Comparison of ENCODE assay signal across 8 mouse cellular contexts in the genomic region with DNA sequence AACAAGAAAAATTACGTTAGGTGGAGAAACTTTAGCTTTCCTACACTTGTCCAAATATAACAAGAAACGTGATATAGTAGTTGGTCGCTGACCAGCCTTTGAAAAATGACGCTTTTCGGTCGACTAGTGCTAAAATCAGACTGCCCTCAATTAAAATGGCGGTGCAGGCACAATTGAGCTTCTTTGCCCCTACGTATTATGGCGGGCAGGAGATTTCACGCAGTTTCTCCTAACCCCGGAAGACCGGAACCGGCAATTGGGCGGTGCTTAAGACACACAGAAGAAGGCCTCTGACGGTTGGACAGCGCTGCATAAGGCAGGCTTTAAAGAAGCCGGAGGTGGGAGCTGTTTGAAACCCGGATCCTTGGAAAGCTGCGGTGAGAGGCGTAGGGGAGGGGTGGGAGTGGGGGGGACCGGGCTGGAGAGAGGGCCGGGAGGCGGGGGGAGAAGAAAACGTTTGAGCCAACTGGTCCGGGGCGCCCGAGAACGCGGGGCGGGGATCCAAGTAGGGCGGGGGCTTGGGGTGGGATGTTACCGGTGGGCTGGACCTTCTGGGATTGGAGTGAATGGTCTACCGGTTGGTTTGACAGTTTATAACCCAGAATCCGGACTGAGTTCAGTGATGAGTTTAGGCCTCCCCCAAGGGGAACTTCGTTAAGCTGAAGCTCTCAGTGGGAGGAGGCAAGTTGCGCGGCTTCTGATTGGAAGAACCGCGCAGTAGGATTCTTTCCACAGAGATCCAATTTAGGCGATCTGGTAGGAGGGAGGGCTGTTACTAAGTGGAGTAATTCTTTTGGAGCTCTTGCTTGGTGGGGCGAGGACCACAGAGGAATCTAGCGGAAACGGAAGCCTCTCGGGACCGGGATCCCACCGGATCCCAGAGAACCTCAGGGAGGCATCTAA. TPM values are rescaled to one million over a fixed set of nuclear protein-coding genes. Genes with fewer than 3 reads are reported as not detected.
DNase-seq lines count a peak whose midpoint lies in the region; ATAC-seq and TF ChIP-seq lines count a peak whose summit lies in the region.

No protein-coding gene starts in this region.

- peak; percentile 73 for TF ChIP-seq POLR2A in CH12.LX (IDR thresholded peaks at IDR 0.05; ENCODE audit: low read depth, low read length)

- no peak for TF ChIP-seq CTCF in CH12.LX (conservative IDR thresholded peaks at IDR 0.05 in 1 of 2, IDR thresholded peaks at IDR 0.05 in 1 of 2; ENCODE audit: low read depth in 2 of 2, low read length in 2 of 2)

- TF ChIP-seq RAD21 in CH12.LX (IDR thresholded peaks at IDR 0.05; ENCODE audit: low read depth, low read length): no peak

- peak overlapping the region; percentile 94 for H3K9ac ChIP-seq in CH12.LX (ENCODE audit: insufficient read depth, low read depth)
- peak overlapping the region; percentile 96 for H3K9ac ChIP-seq in forebrain, embryonic 11.5 days (ENCODE audit: low read length)
- peak overlapping the region; percentile 96 for H3K9ac ChIP-seq in heart, embryonic 16.5 days (ENCODE audit: low read length)
- H3K9ac ChIP-seq in liver, embryonic 15.5 days: peak overlapping the region; percentile 94
- peak overlapping the region; percentile 94 for H3K9ac ChIP-seq in neural tube, embryonic 12.5 days

- H3K27me3 ChIP-seq in CH12.LX (replicated peaks): no peaks in the 10 kb centered on the region
- H3K27me3 ChIP-seq in forebrain, embryonic 11.5 days (ENCODE audit: control insufficient read depth, insufficient read depth, low read length): no peaks in the 10 kb centered on the region
- H3K27me3 ChIP-seq in heart, embryonic 16.5 days (ENCODE audit: control insufficient read depth, insufficient read depth, low read length): no peaks in the 10 kb centered on the region
- no peaks in the 10 kb centered on the region for H3K27me3 ChIP-seq in liver, embryonic 15.5 days
- no peaks in the 10 kb centered on the region for H3K27me3 ChIP-seq in neural tube, embryonic 12.5 days (replicated peaks)

- ATAC-seq in forebrain, embryonic 11.5 days (replicated peaks; ENCODE audit: low FRiP score): peak; percentile 91
- peak; percentile 89 for ATAC-seq in heart, embryonic 16.5 days (replicated peaks; ENCODE audit: extremely low read depth, insufficient read depth, low FRiP score)
- ATAC-seq in liver, embryonic 15.5 days (ENCODE audit: insufficient read depth): peak; percentile 92
- peak; percentile 93 for ATAC-seq in neural tube, embryonic 12.5 days (ENCODE audit: low FRiP score, low read depth)

- dilution Hi-C loops in CH12.LX (cut with MboI; ENCODE audit: extremely low pct_ligation_motif_present, extremely low pct_unique_long_range_greater_than_20kb, low sequenced_read_pairs): no loop called here

- peak overlapping the region; percentile 64 to 82 (median 77) for H3K4me3 ChIP-seq in CH12.LX (replicated peaks in 1 of 3; ENCODE audit: low read depth in 2 of 3, low read length in 2 of 3, poor library complexity in 1 of 3)
- H3K4me3 ChIP-seq in forebrain, embryonic 11.5 days (ENCODE audit: low read depth, low read length): peak overlapping the region; percentile 87
- H3K4me3 ChIP-seq in heart, embryonic 16.5 days (ENCODE audit: low read length): peak overlapping the region; percentile 91
- peak overlapping the region; percentile 83 for H3K4me3 ChIP-seq in liver, embryonic 15.5 days (replicated peaks)
- peak overlapping the region; percentile 89 for H3K4me3 ChIP-seq in neural tube, embryonic 12.5 days

- under 1% methylated on average over 46 of the region's 46 CpGs for WGBS in forebrain, embryonic 11.5 days
- WGBS in heart, embryonic 16.5 days: under 1% methylated on average over 46 of the region's 46 CpGs
- WGBS in liver, embryonic 15.5 days (ENCODE audit: insufficient replicate concordance): under 1% methylated on average over 45 of the region's 46 CpGs
- under 1% methylated on average over 45 of the region's 46 CpGs for WGBS in neural tube, embryonic 12.5 days

- peak overlapping the region; percentile 68 for H3K27ac ChIP-seq in CH12.LX (ENCODE audit: insufficient read depth, low read depth)
- peak overlapping the region; percentile 98 for H3K27ac ChIP-seq in forebrain, embryonic 11.5 days (ENCODE audit: low read depth, low read length)
- peak overlapping the region; percentile 99 for H3K27ac ChIP-seq in heart, embryonic 16.5 days (ENCODE audit: low read length)
- peak overlapping the region; percentile 96 for H3K27ac ChIP-seq in liver, embryonic 15.5 days (replicated peaks)
- H3K27ac ChIP-seq in neural tube, embryonic 12.5 days: peak overlapping the region; percentile 96

- H3K36me3 ChIP-seq in CH12.LX (replicated peaks in 1 of 2; ENCODE audit: control insufficient read depth in 1 of 2, insufficient read depth in 1 of 2, low read length in 1 of 2): peaks cover 35 to 55% of the 10 kb centered on the region in 2 experiments
- peaks cover 13% of the 10 kb centered on the region; the same call in 1 of the 2 replicates for H3K36me3 ChIP-seq in forebrain, embryonic 11.5 days (ENCODE audit: control insufficient read depth, insufficient read depth, low read length)
- H3K36me3 ChIP-seq in heart, embryonic 16.5 days (ENCODE audit: control insufficient read depth, insufficient read depth): peaks cover 42% of the 10 kb centered on the region
- H3K36me3 ChIP-seq in liver, embryonic 15.5 days (replicated peaks): peaks cover 58% of the 10 kb centered on the region
- peaks cover 47% of the 10 kb centered on the region for H3K36me3 ChIP-seq in neural tube, embryonic 12.5 days

- H3K4me1 ChIP-seq in CH12.LX (ENCODE audit: control insufficient read depth in 1 of 2, insufficient read depth in 2 of 2): peaks cover 3 to 20% of the 10 kb centered on the region in 2 experiments; a peak in 2 of 4 replicates
- peaks cover 6% of the 10 kb centered on the region for H3K4me1 ChIP-seq in forebrain, embryonic 11.5 days (replicated peaks; ENCODE audit: control insufficient read depth, insufficient read depth, low read length)
- H3K4me1 ChIP-seq in heart, embryonic 16.5 days (ENCODE audit: control insufficient read depth, insufficient read depth, low read length): peaks cover 8% of the 10 kb centered on the region
- H3K4me1 ChIP-seq in liver, embryonic 15.5 days (replicated peaks): peaks cover 39% of the 10 kb centered on the region
- peaks cover 10% of the 10 kb centered on the region for H3K4me1 ChIP-seq in neural tube, embryonic 12.5 days

- peak; percentile 7; the same call in 1 of the 2 replicates for TF ChIP-seq EP300 in CH12.LX (IDR thresholded peaks at IDR 0.05; ENCODE audit: low read length)

- peaks cover 16% of the 10 kb centered on the region for H3K9me3 ChIP-seq in CH12.LX (replicated peaks; ENCODE audit: low read length)
- H3K9me3 ChIP-seq in forebrain, embryonic 11.5 days (ENCODE audit: control insufficient read depth, low read length): no peaks in the 10 kb centered on the region
- H3K9me3 ChIP-seq in heart, embryonic 16.5 days (replicated peaks; ENCODE audit: control insufficient read depth, low read length): no peaks in the 10 kb centered on the region
- no peaks in the 10 kb centered on the region for H3K9me3 ChIP-seq in liver, embryonic 15.5 days (replicated peaks)
- H3K9me3 ChIP-seq in neural tube, embryonic 12.5 days: no peaks in the 10 kb centered on the region

- H3K4me2 ChIP-seq in CH12.LX (ENCODE audit: insufficient read depth, low read depth, poor library complexity, severe bottlenecking): peak overlapping the region; percentile 85; the same call in 1 of the 2 replicates
- H3K4me2 ChIP-seq in forebrain, embryonic 11.5 days (ENCODE audit: low read depth, low read length, severe bottlenecking): peak overlapping the region; percentile 73
- peak overlapping the region; percentile 85 for H3K4me2 ChIP-seq in heart, embryonic 16.5 days (ENCODE audit: low read depth, low read length)
- peak overlapping the region; percentile 94 for H3K4me2 ChIP-seq in liver, embryonic 15.5 days
- peak overlapping the region; percentile 91 for H3K4me2 ChIP-seq in neural tube, embryonic 12.5 days (replicated peaks)

- in situ Hi-C loops in CH12.LX (cut with MboI; ENCODE audit: low pct_ligation_motif_present, low pct_unique_long_range_greater_than_20kb, low sequenced_read_pairs): no loop called here

- DNase-seq in CH12.LX (ENCODE audit: extremely low read depth): peak; percentile 98
- peak; percentile 95 for DNase-seq in c-Kit-positive CD71-positive TER-119-negative erythroid progenitor cells, embryonic 14.5 days (ENCODE audit: low read depth)
- DNase-seq in forebrain, embryonic 11.5 days (ENCODE audit: low spot score): peak; percentile 93
- peak; percentile 93 to 97 for DNase-seq in kidney, postnatal 36 days
- DNase-seq in telencephalon, adult 2 months (ENCODE audit: low read depth, low spot score): peak; percentile 99

- peaks cover 5% of the 10 kb centered on the region; the same call in 1 of the 2 replicates for H3K79me2 ChIP-seq in CH12.LX (replicated peaks; ENCODE audit: control insufficient read depth, extremely low read depth, insufficient read depth, poor library complexity, severe bottlenecking)

RNA-seq across cellular contexts. Expression of a gene that starts 8.0 kb away (rescaled TPM):
- total RNA-seq in CH12.LX (2012; rRNA removed) (14.4 and 15.4 TPM in 2 replicates), CH12.LX (2014; rRNA removed) (5.6 and 6.7 TPM in 2 replicates)
- 63.9 and 66.7 TPM in 2 replicates for polyA plus RNA-seq in CH12.LX (2012; ENCODE audit: insufficient read length, low read depth)
- 13.6 and 14.7 TPM in 2 replicates for polyA plus RNA-seq in forebrain, embryonic 11.5 days (2014; fragmentation: Nextera tagmentation; extraction: Ambion mirVana)
- polyA plus RNA-seq in heart, embryonic 16.5 days (2015; fragmentation: Nextera tagmentation; extraction: Ambion mirVana): 8.3 and 8.9 TPM in 2 replicates
- polyA plus RNA-seq in liver, embryonic 15.5 days (2015; fragmentation: Nextera tagmentation; extraction: Ambion mirVana): 5.5 and 5.6 TPM in 2 replicates
- polyA plus RNA-seq in neural tube, embryonic 12.5 days (2016; fragmentation: Nextera tagmentation; extraction: Ambion mirVana): 13.1 and 16.9 TPM in 2 replicates

RNA-seq across cellular contexts. Expression of a gene that starts 11.6 kb away (rescaled TPM):
- total RNA-seq in CH12.LX (2012; rRNA removed): 10.4 and 11.3 TPM in 2 replicates
- total RNA-seq in CH12.LX (2014; rRNA removed): 6.7 and 7.6 TPM in 2 replicates
- 26.2 and 31.3 TPM in 2 replicates for polyA plus RNA-seq in CH12.LX (2012; ENCODE audit: insufficient read length, low read depth)
- polyA plus RNA-seq in forebrain, embryonic 11.5 days (2014; fragmentation: Nextera tagmentation; extraction: Ambion mirVana): 70.7 and 77.3 TPM in 2 replicates
- polyA plus RNA-seq in heart, embryonic 16.5 days (2015; fragmentation: Nextera tagmentation; extraction: Ambion mirVana): 31.6 and 31.8 TPM in 2 replicates
- 19.8 and 22.4 TPM in 2 replicates for polyA plus RNA-seq in liver, embryonic 15.5 days (2015; fragmentation: Nextera tagmentation; extraction: Ambion mirVana)
- 56.1 and 63.5 TPM in 2 replicates for polyA plus RNA-seq in neural tube, embryonic 12.5 days (2016; fragmentation: Nextera tagmentation; extraction: Ambion mirVana)

RNA-seq across cellular contexts. Expression of a gene that starts 22.0 kb away (rescaled TPM):
- total RNA-seq in CH12.LX (2012; rRNA removed) (3.4 and 3.6 TPM in 2 replicates), CH12.LX (2014; rRNA removed) (1.8 and 2.3 TPM in 2 replicates)
- polyA plus RNA-seq in CH12.LX (2012; ENCODE audit: insufficient read length, low read depth): 3.2 and 4.6 TPM in 2 replicates
- polyA plus RNA-seq in forebrain, embryonic 11.5 days (2014; fragmentation: Nextera tagmentation; extraction: Ambion mirVana): 15.7 and 16.5 TPM in 2 replicates
- polyA plus RNA-seq in heart, embryonic 16.5 days (2015; fragmentation: Nextera tagmentation; extraction: Ambion mirVana): 3.6 and 4.3 TPM in 2 replicates
- 2.1 TPM in 2 replicates for polyA plus RNA-seq in liver, embryonic 15.5 days (2015; fragmentation: Nextera tagmentation; extraction: Ambion mirVana)
- polyA plus RNA-seq in neural tube, embryonic 12.5 days (2016; fragmentation: Nextera tagmentation; extraction: Ambion mirVana): 17.4 and 20.3 TPM in 2 replicates

RNA-seq across cellular contexts. Expression of a gene that starts 40.8 kb away (rescaled TPM):
- total RNA-seq in CH12.LX (2012; rRNA removed) (18.5 and 19.9 TPM in 2 replicates), CH12.LX (2014; rRNA removed) (3.4 and 4.1 TPM in 2 replicates)
- 22.2 and 28.1 TPM in 2 replicates for polyA plus RNA-seq in CH12.LX (2012; ENCODE audit: insufficient read length, low read depth)
- 91.6 and 93.5 TPM in 2 replicates for polyA plus RNA-seq in forebrain, embryonic 11.5 days (2014; fragmentation: Nextera tagmentation; extraction: Ambion mirVana)
- 27.7 and 29.8 TPM in 2 replicates for polyA plus RNA-seq in heart, embryonic 16.5 days (2015; fragmentation: Nextera tagmentation; extraction: Ambion mirVana)
- 15.0 and 18.9 TPM in 2 replicates for polyA plus RNA-seq in liver, embryonic 15.5 days (2015; fragmentation: Nextera tagmentation; extraction: Ambion mirVana)
- polyA plus RNA-seq in neural tube, embryonic 12.5 days (2016; fragmentation: Nextera tagmentation; extraction: Ambion mirVana): 72.9 and 79.9 TPM in 2 replicates

RNA-seq across cellular contexts. Expression of a gene that starts 48.4 kb away (rescaled TPM):
- 12.0 and 12.7 TPM in 2 replicates for total RNA-seq in CH12.LX (2012; rRNA removed)
- total RNA-seq in CH12.LX (2014; rRNA removed): 2.0 and 5.8 TPM in 2 replicates
- 13.6 and 14.1 TPM in 2 replicates for polyA plus RNA-seq in CH12.LX (2012; ENCODE audit: insufficient read length, low read depth)
- 23.3 and 24.7 TPM in 2 replicates for polyA plus RNA-seq in forebrain, embryonic 11.5 days (2014; fragmentation: Nextera tagmentation; extraction: Ambion mirVana)
- 8.7 and 9.2 TPM in 2 replicates for polyA plus RNA-seq in heart, embryonic 16.5 days (2015; fragmentation: Nextera tagmentation; extraction: Ambion mirVana)
- 5.2 and 5.5 TPM in 2 replicates for polyA plus RNA-seq in liver, embryonic 15.5 days (2015; fragmentation: Nextera tagmentation; extraction: Ambion mirVana)
- 14.3 and 15.0 TPM in 2 replicates for polyA plus RNA-seq in neural tube, embryonic 12.5 days (2016; fragmentation: Nextera tagmentation; extraction: Ambion mirVana)

Comparison
In these comparisons a context has a peak if more than half of its experiments do, and no peak if none do; other contexts are left out.
1. Peak in every context shown above with its lines: DNase-seq, ATAC-seq, H3K4me3 ChIP-seq and H3K27ac ChIP-seq.